Mouse (Mus musculus) forebrain, embryonic 14.5 days (tissue): ENCODE measurements around the gene Actb. TPM values are rescaled to one million over a fixed set of nuclear protein-coding genes. Genes with fewer than 3 reads are reported as not detected.

ENCODE experiments used
- ATAC-seq: fragments of 200-750 bp; cut with Nextera tagmentation; 2 replicates; pipeline ENCODE4 v1.8.0; 2017; ENCODE audit warnings: mild to moderate bottlenecking, moderate library complexity
- DNase-seq: peaks from one replicate; pipeline ENCODE4 v3.0.0-alpha.2; 2015; ENCODE audit warnings: low spot score
- H3K27ac ChIP-seq: fragments of 300-500 bp; sonication (generic); 2 replicates; pipeline ENCODE4 v1.5.1; 2014; ENCODE audit warnings: low read depth, mild to moderate bottlenecking, control low read depth, low read length, moderate library complexity
- H3K27me3 ChIP-seq: fragments of 300-500 bp; sonication (generic); replicated peaks from 2 replicates; pipeline ENCODE4 v1.6.1; 2014; ENCODE audit warnings: low read length, control low read depth, mixed read lengths; ENCODE audit not compliant: control insufficient read depth, insufficient read depth
- H3K36me3 ChIP-seq: fragments of 300-500 bp; sonication (generic); 2 replicates; pipeline ENCODE4 v1.6.1; 2014; ENCODE audit warnings: low read length, control low read depth; ENCODE audit not compliant: control insufficient read depth, insufficient read depth
- H3K4me1 ChIP-seq: fragments of 300-500 bp; sonication (generic); 2 replicates; pipeline ENCODE4 v1.6.1; 2014; ENCODE audit warnings: antibody characterized with exemption, low read length, control low read depth; ENCODE audit not compliant: control insufficient read depth, insufficient read depth
- H3K4me2 ChIP-seq: fragments of 300-500 bp; sonication (generic); 2 replicates; pipeline ENCODE4 v1.6.1; 2014; ENCODE audit warnings: mild to moderate bottlenecking, control low read depth, low read length
- H3K4me3 ChIP-seq: fragments of 300-500 bp; sonication (generic); 2 replicates; pipeline ENCODE4 v1.5.1; 2014; ENCODE audit warnings: low read depth, low read length, control low read depth
- H3K9ac ChIP-seq: fragments of 300-500 bp; sonication (generic); 2 replicates; pipeline ENCODE4 v1.6.1; 2014; ENCODE audit warnings: mild to moderate bottlenecking, low read length, control low read depth, moderate library complexity
- H3K9me3 ChIP-seq: fragments of 300-500 bp; sonication (generic); replicated peaks from 2 replicates; pipeline ENCODE4 v1.6.1; 2016; ENCODE audit warnings: low read length, control low read depth, mixed read lengths; ENCODE audit not compliant: control insufficient read depth
- WGBS: fragments of 180-500 bp; shearing (Covaris S2); extraction: QIAGEN DNeasy Blood & Tissue Kit; methylation state at CpG from one replicate; pipeline ENCODE4 v1.1.7; 2014; 5-methylcytosine and 5-hydroxymethylcytosine counted together
- polyA plus RNA-seq: library from polyadenylated mRNA; unstranded; fragments of >200 nt; fragmentation: Nextera tagmentation; extraction: Ambion mirVana; gene quantifications from 2 replicates; pipeline ENCODE4 v1.2.1, GENCODE M21; 2014

Actb gene
- polyA plus RNA-seq, 1 experiment from 2014 or later: 18,122 TPM

DNA sequence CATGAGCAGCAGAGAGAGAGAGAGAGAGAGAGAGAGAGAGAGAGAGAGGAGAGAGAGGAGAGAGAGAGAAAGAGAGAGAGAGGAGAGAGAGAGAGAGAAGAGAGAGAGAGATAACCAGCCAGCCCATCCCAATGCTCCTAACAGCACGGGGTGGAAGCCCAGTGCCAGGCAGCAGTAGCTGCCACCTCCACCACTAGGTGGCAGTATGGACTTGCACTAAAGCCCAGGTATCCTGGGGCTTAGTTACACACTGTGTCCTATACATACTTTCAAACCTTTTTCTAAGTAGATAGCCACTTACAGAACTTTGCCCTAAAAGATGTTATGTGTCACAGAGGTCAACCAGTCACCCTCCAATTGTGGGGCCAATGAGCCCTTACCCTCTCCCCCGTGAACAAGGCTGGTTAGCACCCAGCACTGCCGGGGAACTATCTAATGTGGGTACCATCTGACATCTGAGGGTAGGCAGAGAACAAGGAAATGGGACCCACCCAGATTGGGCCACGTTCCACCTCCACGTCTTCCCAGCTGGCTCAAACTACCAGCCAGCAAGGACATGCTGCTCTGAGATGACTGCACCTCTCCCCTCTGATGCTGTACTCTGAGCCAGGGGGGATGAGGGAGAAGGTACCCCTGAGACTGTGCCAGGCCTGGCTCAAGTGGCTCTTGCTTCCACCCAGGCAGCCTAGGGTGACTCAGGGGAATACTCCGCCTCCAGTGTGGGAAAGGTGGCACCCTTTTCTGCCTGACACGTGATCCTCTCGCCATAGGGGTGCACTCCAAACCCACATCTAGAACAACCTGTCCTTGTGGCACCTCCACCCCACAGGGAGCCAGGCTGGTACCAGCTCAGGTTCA lies 27.0 kb downstream of the Actb start:
- ATAC-seq (peak; percentile 73; the same call in 1 of the 2 replicates), DNase-seq (peak; percentile 95)
- Histone ChIP-seq H3K27ac (peak overlapping the region; percentile 40; the same call in 1 of the 2 replicates), H3K9me3 (no peaks in the 10 kb centered on the region), H3K4me2 (no peak overlapping the region), H3K27me3 (no peaks in the 10 kb centered on the region), H3K4me3 (no peak overlapping the region), H3K4me1 (peaks cover 9% of the 10 kb centered on the region), H3K9ac (no peak overlapping the region), H3K36me3 (peaks cover 45% of the 10 kb centered on the region)
- WGBS: 64% methylated on average over 8 of the region's 8 CpGs

- ATAC-seq: no peak
- Histone ChIP-seq H3K4me1 (peaks cover 9% of the 10 kb centered on the region), H3K4me3 (no peak overlapping the region), H3K27ac (no peak overlapping the region), H3K4me2 (no peak overlapping the region), H3K27me3 (no peaks in the 10 kb centered on the region), H3K9ac (no peak overlapping the region), H3K36me3 (peaks cover 38% of the 10 kb centered on the region), H3K9me3 (no peaks in the 10 kb centered on the region)
- DNase-seq: no peak
- WGBS: 77% methylated on average over 15 of the region's 15 CpGs
Observed at GRCm38 (mm10) chr5:142878570-142878969, 28.0 kb downstream of the Actb start.

- no peaks in the 10 kb centered on the region for H3K27me3 ChIP-seq
- H3K9me3 ChIP-seq: no peaks in the 10 kb centered on the region
- peak overlapping the region; percentile 40; the same call in 1 of the 2 replicates for H3K27ac ChIP-seq
- DNase-seq: peak; percentile 91
- no peak overlapping the region for H3K4me3 ChIP-seq
- 25% methylated on average over 11 of the region's 11 CpGs for WGBS
- peaks cover 39% of the 10 kb centered on the region for H3K36me3 ChIP-seq
- no peak overlapping the region for H3K9ac ChIP-seq
- no peak overlapping the region for H3K4me2 ChIP-seq
- peaks cover 9% of the 10 kb centered on the region for H3K4me1 ChIP-seq
- ATAC-seq: peak; percentile 89
Observed at GRCm38 (mm10) chr5:142877337-142878280, 28.9 kb downstream of the Actb start.

GRCm38 (mm10) chr5:142876896-142877295 lies 29.7 kb downstream of the Actb start:
- ATAC-seq: no peak; the same call in none of the 2 replicates
- H3K36me3 ChIP-seq: peaks cover 43% of the 10 kb centered on the region
- H3K9ac ChIP-seq: no peak overlapping the region
- no peak overlapping the region for H3K4me3 ChIP-seq
- H3K9me3 ChIP-seq: no peaks in the 10 kb centered on the region
- DNase-seq: no peak
- H3K4me2 ChIP-seq: no peak overlapping the region
- peak overlapping the region; percentile 40; the same call in 1 of the 2 replicates for H3K27ac ChIP-seq
- no peaks in the 10 kb centered on the region for H3K27me3 ChIP-seq
- H3K4me1 ChIP-seq: peaks cover 11% of the 10 kb centered on the region
- 86% methylated on average over 5 of the region's 5 CpGs for WGBS

- H3K4me1 ChIP-seq: peaks cover 4% of the 10 kb centered on the region; the same call in 1 of the 2 replicates
- DNase-seq (no peak), ATAC-seq (no peak)
- peaks cover 49% of the 10 kb centered on the region for H3K36me3 ChIP-seq
- H3K27me3 ChIP-seq: no peaks in the 10 kb centered on the region
- no peak overlapping the region for H3K4me3 ChIP-seq
- H3K4me2 ChIP-seq: no peak overlapping the region
- no peak overlapping the region for H3K9ac ChIP-seq
- WGBS: 88% methylated on average over 10 of the region's 10 CpGs
- H3K27ac ChIP-seq: no peak overlapping the region
- H3K9me3 ChIP-seq: no peaks in the 10 kb centered on the region
Observed at GRCm38 (mm10) chr5:142875513-142875905, 31.0 kb downstream of the Actb start.

DNA sequence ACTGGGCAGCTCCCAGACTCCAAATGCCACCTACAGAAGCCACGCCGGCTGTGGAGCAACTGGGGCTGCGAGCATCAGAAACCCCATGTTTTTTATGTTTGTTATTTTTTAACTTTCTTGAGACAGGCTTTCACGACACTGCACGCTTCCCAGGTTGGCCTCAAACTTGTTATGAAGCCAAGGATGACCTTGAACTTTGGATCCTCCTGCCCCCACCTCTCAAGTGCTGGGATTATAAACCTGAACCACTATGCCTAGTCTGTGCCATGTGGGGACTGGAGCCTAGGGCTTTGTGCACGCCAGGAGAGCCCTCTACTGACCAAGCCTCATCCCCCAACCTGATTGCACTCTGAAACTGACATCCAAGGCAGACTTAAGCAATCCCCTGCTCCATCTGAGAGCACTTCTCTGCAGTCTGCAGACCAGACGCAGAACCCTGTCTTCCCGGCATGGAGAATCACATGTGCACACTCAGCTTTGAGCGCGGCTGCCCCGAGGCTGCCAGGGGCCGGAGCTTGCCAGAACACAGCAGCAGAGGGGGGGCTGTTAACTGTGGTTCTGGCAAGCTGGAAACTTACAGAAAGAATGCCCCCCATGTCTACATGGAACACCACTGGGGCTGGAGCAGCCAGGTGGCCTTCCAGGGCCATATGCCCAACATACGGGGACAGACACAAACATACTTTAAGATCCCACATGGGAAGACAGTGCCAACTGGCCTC lies 31.6 kb downstream of the Actb start:
- no peak for DNase-seq
- peaks cover 49% of the 10 kb centered on the region for H3K36me3 ChIP-seq
- H3K4me3 ChIP-seq: no peak overlapping the region
- no peaks in the 10 kb centered on the region for H3K9me3 ChIP-seq
- no peak overlapping the region for H3K9ac ChIP-seq
- H3K4me1 ChIP-seq: peaks cover 4% of the 10 kb centered on the region; the same call in 1 of the 2 replicates
- 88% methylated on average over 13 of the region's 13 CpGs for WGBS
- ATAC-seq: no peak
- H3K27ac ChIP-seq: no peak overlapping the region; the same call in 1 of the 2 replicates
- no peak overlapping the region for H3K4me2 ChIP-seq
- H3K27me3 ChIP-seq: no peaks in the 10 kb centered on the region

DNA sequence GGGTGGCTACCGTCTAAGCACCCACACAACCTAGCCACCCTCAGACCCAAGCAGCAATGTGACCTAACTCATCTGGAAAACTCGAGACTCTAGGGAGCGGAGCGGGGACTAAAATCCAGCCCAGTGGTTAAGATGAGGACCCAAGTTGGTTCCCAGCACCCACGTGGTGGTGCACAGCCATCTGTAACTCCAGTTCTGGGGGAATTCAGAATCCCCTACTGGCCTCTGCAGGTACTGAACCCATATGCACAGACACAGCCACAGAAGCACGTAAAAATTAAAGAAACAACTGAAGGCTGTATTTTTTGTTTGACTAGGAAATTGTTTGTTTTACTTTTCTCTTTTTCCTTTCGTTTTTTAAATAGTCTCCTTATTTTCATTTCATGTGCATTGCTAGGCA lies 32.8 kb downstream of the Actb start:
- ATAC-seq: no peak
- peaks cover 10% of the 10 kb centered on the region for H3K4me1 ChIP-seq
- no peak for DNase-seq
- H3K9me3 ChIP-seq: no peaks in the 10 kb centered on the region
- H3K27me3 ChIP-seq: no peaks in the 10 kb centered on the region
- no peak overlapping the region for H3K27ac ChIP-seq
- H3K9ac ChIP-seq: no peak overlapping the region
- H3K4me2 ChIP-seq: no peak overlapping the region
- H3K36me3 ChIP-seq: peaks cover 49% of the 10 kb centered on the region
- no peak overlapping the region for H3K4me3 ChIP-seq
- WGBS: 98% methylated on average over 7 of the region's 7 CpGs

GRCm38 (mm10) chr5:142871765-142872164 lies 34.8 kb downstream of the Actb start:
- no peaks in the 10 kb centered on the region for H3K27me3 ChIP-seq
- H3K27ac ChIP-seq: peak overlapping the region; percentile 33; the same call in 1 of the 2 replicates
- ATAC-seq (no peak), DNase-seq (no peak)
- H3K4me3 ChIP-seq: no peak overlapping the region
- H3K9ac ChIP-seq: 0 out of 2 replicates have a peak overlapping the region, but pooled peaks have one; percentile 21
- H3K9me3 ChIP-seq: no peaks in the 10 kb centered on the region
- 52% methylated on average over 12 of the region's 12 CpGs for WGBS
- no peak overlapping the region for H3K4me2 ChIP-seq
- peaks cover 41% of the 10 kb centered on the region for H3K36me3 ChIP-seq
- peaks cover 10% of the 10 kb centered on the region for H3K4me1 ChIP-seq
